Mouse (Mus musculus): ENCODE measurements around the gene Tmed1.
"Not testable (repeated sequence)": the region's sequence is repeated elsewhere in the genome, so short reads cannot be mapped to it uniquely, and the experiment has no call there.

The Tmed1 gene

DNA sequence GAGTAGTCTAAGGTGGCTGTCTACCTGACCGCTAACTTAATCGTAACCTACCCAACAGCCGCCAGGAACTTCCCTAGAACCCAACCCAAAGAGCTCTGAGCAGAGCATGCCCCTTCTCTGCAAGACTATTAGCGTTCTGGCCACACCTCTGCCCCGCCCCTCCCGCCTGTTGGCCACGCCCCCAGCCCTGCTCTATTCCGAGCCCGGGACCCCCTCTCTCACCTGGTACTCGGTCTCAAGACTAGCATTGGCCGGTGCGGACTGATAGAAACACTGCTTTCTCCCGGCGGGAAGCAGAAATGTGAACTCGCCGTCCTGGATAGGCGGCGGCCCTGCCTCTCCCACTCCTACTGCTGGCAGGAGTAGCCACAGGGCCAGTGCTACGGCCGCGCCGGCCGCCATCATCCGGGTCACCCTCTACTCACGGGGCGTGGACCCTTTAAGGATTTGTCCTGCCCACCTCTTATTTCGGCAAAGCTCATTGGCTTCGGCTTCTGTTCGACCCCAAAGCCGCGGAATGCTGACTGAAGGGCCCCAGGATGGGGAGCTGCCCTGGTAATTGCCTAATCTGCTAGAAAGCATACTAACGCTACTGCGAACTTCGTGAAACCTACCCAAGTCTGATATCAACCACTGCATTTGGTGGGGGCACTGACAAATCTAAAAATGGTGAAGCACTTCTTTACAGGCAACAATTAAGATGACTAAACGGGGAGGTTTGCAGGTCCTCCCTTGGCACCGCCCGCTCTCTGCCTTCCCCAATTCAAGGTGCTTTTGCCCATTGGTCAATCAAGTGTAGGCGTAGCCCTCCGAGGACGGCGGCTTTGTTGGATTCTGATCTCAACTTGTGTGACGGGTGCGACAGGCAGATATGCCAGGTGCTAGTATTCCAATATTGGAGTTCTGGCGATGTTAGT, at the start of gene Tmed1:
Tmed1 (minus strand) TSS at position 481 of the 917 bp plus-strand sequence.
- peak; percentile 98 for DNase-seq

DNA sequence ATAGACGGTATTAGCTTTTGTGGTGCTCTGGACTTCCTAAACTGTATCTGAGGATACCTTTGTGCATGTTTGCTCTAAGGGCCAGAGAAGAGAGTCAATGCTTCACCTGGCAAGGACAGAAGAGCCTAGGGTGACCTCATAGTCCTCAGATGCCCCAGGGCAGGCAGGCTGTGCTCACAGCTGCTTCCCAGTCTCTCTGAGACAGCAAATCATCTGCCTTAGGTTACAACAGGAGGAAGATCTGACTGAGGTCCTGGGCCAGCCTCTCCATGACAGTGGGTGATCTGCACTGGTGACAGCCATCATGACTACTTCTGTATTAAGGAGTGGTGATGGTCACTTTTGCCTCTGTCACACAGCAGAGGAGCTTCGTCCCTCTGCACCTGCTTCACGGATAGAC, 49.1 kb upstream of the Tmed1 start:
- DNase-seq, result no peak

DNA sequence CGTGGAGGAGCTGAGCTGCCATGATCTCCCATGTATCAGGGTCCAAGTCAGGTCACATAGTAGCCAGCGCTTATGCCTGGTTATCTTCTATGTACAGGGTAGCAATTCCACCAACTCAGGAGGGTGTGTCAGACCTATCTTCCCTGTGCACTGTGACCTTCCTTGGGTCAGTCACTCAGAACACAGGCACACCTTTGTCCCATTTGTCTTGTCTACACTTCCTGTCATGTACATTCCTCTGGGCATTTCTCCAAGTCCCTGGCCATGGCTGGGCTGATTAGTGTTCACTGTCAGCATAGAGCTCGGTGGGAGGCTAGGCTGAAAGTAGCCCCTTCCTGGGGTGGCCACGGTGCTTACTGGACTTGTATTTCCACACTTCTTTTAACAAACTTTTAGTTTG, 48.3 kb upstream of the Tmed1 start:
- DNase-seq, result no peak

DNA sequence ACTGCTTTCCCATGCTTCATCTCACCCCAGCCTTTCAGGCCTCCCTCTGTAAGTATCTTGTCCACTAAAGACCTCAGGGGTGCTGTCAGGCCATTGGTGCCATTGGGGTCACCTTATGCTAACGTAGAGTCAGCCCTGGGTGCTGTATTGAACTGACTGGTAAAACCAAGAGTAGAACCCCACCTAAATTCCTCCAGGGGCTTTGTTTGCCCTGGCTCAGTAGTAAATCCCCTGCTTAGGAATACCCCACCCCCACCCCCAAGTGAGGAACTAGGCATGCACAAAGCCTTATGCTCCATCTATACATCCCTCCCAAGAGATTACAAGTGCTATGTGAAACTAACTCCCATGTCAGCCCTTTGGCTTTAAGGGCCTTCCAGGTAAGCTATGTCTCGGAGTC, 47.5 kb upstream of the Tmed1 start:
- no peak for DNase-seq

DNA sequence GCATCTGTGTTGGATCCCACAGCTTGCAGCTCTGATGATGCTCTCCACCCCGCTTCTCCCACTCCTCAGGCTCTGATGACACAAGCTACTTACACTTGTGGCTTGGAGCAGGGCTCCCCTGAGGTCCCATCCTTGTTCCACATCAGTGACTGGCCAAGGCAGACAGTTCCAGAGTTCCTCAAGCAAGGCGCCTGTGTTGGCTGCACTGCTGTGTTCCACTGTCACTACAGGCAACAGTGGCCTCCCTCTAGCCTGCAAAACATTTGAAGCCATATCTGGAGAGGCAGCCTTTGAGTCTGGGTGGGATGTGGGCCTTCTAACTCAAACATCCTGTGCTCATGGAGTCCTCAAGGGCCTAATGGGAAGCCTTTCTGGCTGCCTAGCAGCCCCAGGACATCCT, 46.9 kb upstream of the Tmed1 start:
- no peak for DNase-seq

DNA sequence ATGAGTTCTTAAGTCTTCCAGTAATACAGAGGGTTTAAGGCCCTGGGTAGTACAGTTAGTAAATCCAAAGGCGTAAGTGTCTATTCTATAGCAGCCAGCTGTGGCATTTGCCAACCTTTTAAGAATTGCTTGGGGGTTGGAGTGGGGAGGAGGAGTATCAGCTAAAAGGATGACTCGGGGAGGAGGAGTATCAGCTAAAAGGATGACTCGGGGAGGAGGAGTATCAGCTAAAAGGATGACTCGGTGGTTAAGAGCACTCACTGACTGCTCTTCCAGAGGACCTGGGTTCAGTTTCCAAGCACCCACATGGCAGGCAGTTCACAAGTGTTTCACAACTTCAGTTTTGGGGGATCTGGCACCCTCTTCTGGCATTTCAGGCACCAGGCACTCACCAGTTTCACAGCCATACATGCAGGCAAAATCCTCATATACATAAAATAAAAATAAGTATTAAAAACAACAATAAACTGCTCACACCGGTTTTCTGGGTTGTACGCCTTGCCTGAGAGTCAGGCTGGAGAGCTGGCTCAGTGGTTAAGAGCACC, 45.2 kb upstream of the Tmed1 start:
- no peak for DNase-seq

DNA sequence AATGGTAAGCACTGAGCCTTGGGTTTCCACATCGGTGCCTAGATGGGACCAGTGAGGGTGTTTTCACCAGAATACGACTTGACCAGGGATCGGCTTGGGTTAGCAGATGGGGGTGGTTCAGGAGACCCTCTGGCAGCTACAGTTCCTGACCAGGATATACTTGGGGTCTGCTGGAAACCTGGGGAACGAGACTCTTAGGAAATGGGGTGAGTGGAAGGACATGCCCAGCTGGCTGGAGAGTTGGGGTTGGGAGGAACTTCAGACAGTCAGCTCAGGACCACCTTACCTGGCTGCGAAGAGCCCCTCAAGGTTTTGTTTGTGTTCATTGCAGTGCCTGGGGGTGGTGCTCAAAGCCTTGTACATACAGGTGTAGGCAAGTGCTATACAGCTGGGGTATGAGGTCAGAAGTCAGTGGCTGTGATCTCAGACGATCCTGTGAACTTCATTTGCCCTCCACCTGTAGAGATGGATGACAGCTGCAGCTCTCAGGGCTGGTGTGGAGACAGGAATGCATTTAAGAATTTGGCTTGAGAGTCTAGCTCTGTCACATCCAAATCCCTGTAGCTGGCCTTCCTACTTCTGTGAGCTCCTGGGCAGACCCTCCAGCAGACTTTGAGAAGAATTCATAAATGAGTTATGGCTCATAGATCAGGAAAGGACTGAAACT, 43.7 kb upstream of the Tmed1 start:
- DNase-seq, result no peak

DNA sequence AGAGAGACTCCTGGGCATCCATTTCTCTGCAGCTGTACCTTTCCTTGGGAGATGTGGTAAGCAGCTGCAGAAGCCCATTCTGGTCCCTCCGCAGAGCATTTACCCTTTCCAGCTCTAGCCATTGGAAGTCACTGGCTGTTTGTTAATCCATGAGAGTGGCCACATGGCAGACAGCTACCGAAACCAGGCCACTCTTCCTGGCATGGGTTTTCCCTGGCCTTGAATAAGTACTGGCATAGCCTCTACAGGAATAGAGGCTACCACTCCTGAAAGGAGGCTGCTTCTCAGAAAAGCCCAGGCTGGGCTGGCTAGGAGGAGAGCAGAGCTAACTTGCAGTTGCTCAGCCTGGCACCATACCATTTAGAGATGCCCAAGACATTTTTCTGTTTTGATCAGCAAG, 41.0 kb upstream of the Tmed1 start:
- DNase-seq, result no peak

DNA sequence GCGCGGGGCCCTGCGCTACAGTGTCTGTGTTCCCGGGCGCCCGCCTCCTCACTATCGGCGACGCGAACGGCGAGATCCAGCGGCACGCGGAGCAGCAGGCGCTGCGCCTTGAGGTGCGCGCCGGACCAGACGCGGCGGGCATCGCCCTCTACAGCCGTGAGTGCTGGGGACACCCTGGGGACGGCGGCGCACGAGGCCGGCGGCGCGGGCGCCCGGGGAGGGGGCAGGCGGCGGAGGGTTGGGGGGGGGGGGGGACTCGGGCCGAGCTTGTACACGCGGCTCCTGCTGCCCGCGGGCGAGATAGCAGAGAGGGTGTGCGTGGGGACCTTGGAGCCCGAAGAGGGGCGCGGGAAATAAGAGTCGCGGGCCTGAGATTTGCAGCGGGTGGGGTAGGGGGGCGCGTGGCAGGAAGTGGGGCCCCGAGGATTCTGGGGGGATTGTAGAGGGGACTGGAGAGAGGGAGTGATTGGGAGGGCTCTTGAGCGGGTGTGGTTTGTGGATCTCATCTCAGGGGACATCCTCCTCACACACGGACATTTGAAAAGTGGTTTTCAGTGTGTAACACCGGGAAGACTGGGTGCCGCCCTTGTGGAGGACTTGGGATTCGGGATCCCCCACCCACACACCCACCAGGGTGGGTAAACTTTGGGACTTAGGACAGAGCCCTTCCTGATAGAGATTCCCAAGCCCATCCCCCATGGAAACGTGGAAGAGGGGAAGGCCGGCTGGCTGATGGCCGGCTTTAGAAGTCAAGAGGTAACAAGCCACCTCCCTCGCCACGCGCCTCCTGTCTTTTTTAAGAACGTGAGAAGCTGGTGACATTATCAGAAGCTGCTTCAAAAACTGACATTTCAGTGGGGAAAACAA, 37.3 kb upstream of the Tmed1 start:
- peak; percentile 82 for DNase-seq

DNA sequence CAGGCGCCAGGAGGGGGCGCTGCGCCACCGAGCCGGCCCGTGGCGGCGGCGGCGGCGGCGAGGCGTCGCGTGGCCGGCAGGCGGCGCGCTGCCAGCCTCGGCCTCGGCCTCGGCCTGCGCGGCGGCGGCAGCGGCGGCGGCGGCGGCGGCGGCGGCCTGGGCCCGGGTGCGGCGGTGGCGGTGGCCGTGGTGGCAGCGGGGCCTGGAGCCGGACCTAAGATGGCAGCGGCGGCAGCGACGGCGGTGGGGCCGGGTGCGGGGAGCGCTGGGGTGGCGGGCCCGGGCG, 36.7 kb upstream of the Tmed1 start, which contains the start of gene Carm1:
Carm1 (plus strand) TSS at position 106 of the 286 bp plus-strand sequence.
- no peak for DNase-seq

DNA sequence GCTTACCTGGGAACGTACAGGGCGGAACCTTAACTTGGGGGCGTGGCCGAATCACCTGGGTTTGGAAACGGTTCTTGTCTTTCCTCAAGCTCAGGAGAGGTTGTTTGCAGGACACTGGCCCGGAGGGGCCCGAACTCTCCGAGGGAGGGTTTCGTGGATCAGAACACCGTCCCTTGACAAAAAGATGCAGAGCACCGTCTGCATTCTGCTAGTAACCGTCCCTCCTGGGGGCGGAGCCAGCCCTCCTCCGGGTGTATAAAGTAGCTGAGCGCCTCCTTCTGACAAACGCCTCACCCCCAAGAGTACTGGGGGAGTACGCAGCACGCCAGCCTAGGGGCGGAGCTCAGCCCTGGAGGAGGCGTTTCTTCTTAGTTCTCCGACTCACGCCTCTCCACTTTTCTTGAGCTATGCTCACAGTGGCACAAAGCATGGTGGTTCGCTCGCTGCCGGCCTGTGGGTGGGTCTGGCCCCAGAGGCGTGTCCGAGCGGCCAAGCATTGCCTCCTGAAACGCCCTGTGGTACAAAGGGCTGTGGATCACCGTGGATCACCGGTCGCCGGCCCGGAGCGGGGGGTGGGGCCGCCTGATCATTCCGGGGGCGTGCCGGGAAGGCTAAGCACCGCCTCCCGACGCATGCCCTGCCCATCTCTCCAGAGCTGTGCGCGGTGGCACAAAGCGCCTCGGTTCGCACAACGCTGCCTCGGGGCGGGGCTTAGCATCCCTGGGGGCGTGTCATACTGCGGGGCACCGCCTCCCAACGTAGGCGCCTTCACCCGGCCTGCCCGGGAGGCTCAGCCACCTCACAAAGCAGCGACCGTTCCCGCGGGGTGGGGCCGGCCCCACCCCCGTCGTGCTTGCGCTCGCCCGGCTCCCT, 36.1 kb upstream of the Tmed1 start:
- DNase-seq, result peak; percentile 99

DNA sequence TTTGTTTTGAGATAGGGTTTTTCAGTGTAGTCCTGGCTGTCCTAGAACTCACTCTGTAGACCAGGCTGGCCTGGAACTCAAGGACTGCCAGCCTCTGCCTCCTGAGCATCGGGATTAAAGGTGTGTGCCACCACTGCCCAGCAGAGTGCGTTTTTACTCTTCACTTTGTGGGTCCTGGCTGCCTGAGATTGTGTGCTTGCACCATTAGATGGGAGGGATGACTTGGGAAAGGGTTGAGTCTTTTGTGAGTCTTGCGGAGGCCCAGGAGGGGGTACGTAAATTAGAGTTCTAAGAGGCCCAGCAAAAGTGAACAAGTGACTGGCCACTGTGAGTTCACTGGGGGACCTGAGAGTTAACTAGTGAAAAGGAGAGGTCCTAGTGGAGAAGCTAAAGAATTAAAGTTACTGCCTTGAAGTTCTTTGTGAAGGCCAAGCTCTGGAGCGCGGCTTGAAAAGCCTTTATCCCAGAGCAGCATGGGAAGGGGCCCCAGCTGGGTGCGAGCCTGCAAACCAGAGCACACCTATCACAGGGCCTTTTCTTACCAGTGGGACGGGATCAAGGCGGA, 35.4 kb upstream of the Tmed1 start:
- DNase-seq, result no peak

DNA sequence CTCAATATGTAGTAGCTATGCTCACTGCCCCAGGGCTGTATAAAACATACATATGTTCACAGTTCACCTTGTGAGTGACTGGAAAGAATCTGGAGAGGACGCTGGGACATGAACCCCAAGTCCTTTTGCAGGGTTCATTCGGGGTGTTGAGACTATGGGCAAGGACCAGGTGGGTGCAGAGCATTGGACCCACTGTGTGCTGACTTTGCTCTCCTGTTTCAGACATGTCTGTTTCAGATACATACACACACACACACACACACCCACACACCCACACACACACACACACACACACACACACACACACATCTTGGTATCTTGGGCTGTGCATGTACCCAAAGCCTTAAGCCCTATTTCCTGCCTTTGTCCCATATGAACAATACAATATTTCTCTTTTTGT, 31.9 kb upstream of the Tmed1 start:
- not testable (repeated sequence) for DNase-seq

DNA sequence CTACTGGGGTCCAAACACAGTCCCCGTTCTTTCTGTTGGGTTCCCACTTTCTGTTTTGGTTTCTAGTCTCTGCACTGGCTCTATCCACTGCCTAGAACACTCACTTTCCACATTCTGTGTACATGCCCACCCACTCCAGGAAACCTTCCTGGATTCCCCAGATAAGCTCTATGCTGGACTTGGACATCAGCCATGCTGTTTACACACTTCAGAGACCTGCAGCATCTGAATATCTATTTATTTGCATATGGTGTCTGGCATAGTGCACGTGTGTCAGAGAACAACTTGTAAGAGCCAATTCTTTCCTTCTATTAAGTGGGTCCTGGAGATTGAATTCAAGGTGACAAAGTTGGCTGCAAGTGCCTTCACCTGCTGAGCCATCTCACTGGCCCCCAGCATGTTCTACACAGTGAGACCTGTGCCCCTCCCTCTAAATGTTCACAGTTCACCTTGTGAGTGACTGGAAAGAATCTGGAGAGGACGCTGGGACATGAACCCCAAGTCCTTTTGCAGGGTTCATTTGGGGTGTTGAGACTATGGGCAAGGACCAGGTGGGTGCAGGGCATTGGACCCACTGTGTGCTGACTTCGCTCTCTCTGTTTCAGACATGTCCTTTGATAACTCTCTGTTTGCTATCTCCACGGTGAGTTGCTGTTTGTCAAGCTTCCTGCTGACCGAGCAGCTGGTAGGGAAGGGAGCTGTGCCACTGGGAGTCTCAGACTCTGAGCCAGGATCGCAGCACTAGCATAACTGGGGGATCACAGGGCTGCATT, 30.1 kb upstream of the Tmed1 start:
- no peak for DNase-seq

DNA sequence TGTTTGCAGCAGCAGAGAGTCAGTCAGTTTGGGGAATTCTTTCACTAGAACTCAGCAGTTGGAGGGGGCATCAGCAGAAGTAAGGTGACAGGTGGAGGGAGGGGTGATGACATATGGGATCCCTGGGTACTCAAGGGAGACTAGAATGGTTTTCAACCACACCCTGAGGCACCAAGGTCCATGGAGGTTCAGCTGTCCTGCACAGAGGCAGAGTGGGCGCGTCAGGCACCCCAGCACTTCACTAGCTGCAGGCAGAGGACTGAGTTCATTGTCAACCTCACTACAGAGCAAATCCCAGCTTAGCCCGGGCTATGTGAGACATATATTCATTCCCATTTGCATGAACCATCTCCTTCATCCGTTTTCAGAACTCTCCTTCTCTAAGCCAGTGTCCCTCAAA, 27.0 kb upstream of the Tmed1 start:
- no peak for DNase-seq

DNA sequence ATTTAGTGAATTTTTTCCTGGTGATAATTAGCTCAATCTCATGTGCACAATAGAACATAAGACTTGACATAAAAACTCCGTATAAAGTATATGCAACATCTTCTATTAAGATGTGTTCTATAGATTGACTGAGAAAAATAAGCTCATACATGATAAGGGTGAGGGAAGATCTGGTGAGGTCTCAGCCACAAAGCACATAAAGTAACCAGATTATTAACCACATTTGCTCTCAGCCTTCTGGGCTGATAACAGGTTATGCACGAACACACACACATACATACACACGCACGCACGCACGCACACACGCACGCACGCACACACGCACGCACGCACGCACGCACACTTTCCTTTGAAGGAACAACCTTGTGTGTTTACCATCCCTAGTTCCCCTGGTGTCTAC, 26.4 kb upstream of the Tmed1 start:
- DNase-seq, result no peak

DNA sequence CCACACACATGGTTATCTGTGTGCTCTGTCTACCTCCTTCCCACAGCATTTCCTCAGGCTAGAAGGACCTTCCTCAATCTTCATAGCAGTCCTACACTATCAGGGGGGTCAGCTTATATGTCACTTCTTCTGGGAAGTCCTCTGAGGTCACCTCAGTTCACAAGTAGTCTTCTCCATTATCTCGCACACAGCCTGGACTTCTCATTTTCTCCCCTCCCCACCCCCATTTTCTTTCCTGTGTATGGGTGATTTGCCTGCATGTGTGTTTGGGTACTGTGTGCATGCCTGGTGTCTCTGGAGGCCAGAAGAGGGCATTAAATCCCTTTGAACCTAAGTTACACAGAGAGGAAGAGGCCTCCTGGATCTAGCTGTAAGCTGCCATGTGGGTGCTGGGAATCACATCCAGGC, 17.9 kb upstream of the Tmed1 start:
- no peak for DNase-seq

DNA sequence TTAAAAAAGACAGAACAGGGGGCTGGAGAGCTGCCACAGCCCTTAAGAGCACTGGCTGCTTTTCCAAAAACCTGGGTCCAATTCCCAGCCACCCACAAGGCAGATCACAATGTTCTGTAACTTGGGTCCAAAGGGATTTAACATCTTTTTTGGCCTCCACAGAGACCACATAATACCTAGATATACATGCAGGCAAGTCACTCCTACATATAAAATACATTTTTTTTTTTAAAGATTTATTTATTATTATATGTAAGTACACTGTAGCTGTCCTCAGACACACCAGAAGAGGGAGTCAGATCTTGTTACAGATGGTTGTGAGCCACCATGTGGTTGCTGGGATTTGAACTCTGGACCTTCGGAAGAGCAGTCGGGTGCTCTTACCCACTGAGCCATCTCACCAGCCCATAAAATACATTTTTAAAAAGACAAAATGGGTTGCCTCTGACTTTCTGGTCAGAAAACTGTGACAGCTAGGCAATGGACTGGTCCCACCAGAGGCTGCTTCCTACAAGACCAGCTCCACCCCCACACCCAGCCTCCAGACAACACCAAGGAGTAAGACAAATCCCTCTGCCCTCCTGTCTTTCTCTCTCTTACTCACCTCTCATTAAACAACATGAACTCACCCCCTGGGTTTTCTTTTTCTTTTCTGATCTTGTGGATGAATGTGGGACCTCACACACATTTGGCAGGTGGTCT, 17.2 kb upstream of the Tmed1 start:
- DNase-seq, result no peak

DNA sequence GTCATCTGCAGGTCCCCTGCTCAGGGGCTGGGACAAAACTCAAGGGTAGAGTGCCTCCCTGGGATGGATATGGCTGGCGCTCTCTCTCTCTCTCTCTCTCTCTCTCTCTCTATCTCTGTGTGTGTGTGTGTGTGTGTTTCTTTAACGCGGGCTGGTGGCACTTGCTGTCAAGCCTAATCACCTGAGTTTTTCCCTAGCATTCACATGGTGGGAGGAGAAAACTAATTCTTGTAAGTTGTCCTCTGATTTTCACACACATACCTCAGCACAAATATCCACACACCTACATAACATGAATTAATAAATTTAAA, 16.5 kb upstream of the Tmed1 start:
- no peak for DNase-seq

DNA sequence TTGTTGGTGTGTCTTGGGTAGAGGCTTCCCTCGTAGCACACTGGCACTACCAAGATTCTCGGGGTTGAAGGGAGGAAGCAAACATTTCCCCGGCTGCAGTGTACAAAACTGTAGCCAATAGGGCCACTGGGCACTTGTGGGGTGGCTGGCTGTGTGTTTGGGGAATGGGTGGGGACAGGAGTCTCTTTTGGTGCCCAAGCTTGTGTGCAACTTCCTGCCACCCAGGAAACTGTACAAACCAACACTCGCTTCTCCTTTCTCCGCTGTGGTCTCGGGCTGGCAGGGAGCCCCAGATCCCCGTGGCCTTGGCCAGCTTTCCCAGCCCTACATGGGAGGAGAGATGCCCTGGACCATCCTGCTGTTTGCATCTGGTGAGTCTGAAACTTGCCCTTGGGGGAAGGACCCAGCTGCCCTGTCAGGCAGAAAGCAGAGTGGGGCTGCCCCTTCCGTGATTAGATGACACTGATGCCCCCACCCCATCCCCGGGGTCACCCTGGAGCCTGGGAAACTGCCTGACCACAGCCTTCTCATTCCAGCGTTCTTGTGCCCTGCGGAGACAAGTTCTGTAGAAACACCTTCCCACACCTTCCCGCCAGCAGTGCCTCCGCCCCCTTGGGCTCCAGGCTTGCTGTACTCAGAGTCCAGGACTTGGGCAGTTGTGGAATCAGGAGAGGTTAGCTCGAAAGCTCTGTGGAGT, 16.0 kb upstream of the Tmed1 start, which contains the start of gene AB124611:
AB124611 (plus strand) TSS at position 240 of the 697 bp plus-strand sequence.
- DNase-seq, result no peak
